ENCODE assay signal across 16 mouse cellular contexts in the genomic region with DNA sequence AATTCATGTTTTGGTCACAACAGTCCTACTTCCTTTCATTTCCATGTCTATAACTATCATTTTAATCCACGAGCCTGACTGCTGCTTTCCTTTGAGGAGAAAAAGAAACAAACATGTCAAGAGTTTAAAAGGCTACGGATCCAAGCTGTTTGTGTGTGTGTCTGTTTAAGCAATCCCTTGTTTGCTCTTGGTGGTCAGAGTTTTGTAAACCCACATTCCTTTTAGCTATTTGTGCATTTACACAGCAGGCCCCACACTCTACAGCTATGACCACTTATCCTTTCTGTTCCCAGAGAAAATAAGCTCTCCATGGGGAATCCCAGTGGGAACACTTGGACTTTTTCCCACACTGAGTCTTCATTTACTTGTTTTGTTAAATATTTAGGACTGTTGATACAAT. TPM values are rescaled to one million over a fixed set of nuclear protein-coding genes. Genes with fewer than 3 reads are reported as not detected.
DNase-seq lines count a peak whose midpoint lies in the region; TF ChIP-seq lines count a peak whose summit lies in the region.
"Had no signal": no experiment of that assay in that cellular context is flagged by ENCODE, and none has a peak within 500 bp of the region (broad histone marks: within the 10 kb centered on the region; RNA-seq: fewer than 3 reads in every experiment).

No protein-coding gene starts in this region.

- no peak for TF ChIP-seq POLR2A in brain, embryonic 14.5 days (IDR thresholded peaks at IDR 0.05; ENCODE audit: borderline replicate concordance, extremely low read depth, insufficient read depth, insufficient read length, poor library complexity, severe bottlenecking)

- no peak for TF ChIP-seq CTCF in brain, embryonic 14.5 days (IDR thresholded peaks at IDR 0.05; ENCODE audit: borderline replicate concordance, extremely low read depth, insufficient read depth, insufficient read length)

- peak; percentile 22 for DNase-seq in heart, postnatal 4 days
- no peak for DNase-seq in heart, adult 9 months (ENCODE audit: low spot score in 2 of 2)
- DNase-seq in 3T3-L1 (ENCODE audit: low read depth, low spot score) = peak; percentile 1
- DNase-seq in brain, embryonic 14.5 days (ENCODE audit: low read depth) = peak; percentile 43
- peak; percentile 36 for DNase-seq in kidney, postnatal 10 days
- DNase-seq in frontal cortex, adult 2 months (ENCODE audit: extremely low spot score in 1 of 2, low spot score in 1 of 2) = no peak
- no peak for DNase-seq in adrenal gland, adult 8-10 months
- DNase-seq in spleen, adult 18-20 months = no peak
- DNase-seq: adrenal gland, postnatal 10 days; cerebellum, adult 9-10 months; gastrocnemius, adult 2 months; layer of hippocampus, adult 9-11 months; right cerebral cortex, postnatal 4 days; thymus, postnatal 25 days had no signal

RNA-seq across cellular contexts. Expression of gene Vstm4, which starts 58.8 kb away (rescaled TPM):
- 10 to 100 TPM; 18.6 to 19.4 TPM for total RNA-seq in heart, postnatal 4 days (2021)
- 3.7 and 6.0 TPM in 2 replicates for polyA plus RNA-seq in brain, embryonic 14.5 days (2012; rRNA removed)
- polyA plus RNA-seq in frontal cortex, adult 2 months (2012; rRNA removed) = 6.1 and 7.3 TPM in 2 replicates
- total RNA-seq in adrenal gland, adult 8-10 months (2022) = 10 to 100 TPM; 15.7 to 22.0 (median 18.1) TPM
- total RNA-seq: megakaryocyte, adult 5-6 weeks had no signal
- polyA plus RNA-seq: inflammation-experienced regulatory T-cells, adult 6 months had no signal

Comparison
In these comparisons a context has a peak if more than half of its experiments do, and no peak if none do; other contexts are left out.
1. DNase-seq: peak in heart, postnatal 4 days (single experiment), 3T3-L1 (single experiment), brain, embryonic 14.5 days (single experiment) and kidney, postnatal 10 days (single experiment); none in heart, adult 9 months (0 of 2), frontal cortex, adult 2 months (0 of 2), adrenal gland, adult 8-10 months (single experiment) and spleen, adult 18-20 months (0 of 2).